Comparison of ENCODE assay signal across 14 mouse cellular contexts in the genomic region with DNA sequence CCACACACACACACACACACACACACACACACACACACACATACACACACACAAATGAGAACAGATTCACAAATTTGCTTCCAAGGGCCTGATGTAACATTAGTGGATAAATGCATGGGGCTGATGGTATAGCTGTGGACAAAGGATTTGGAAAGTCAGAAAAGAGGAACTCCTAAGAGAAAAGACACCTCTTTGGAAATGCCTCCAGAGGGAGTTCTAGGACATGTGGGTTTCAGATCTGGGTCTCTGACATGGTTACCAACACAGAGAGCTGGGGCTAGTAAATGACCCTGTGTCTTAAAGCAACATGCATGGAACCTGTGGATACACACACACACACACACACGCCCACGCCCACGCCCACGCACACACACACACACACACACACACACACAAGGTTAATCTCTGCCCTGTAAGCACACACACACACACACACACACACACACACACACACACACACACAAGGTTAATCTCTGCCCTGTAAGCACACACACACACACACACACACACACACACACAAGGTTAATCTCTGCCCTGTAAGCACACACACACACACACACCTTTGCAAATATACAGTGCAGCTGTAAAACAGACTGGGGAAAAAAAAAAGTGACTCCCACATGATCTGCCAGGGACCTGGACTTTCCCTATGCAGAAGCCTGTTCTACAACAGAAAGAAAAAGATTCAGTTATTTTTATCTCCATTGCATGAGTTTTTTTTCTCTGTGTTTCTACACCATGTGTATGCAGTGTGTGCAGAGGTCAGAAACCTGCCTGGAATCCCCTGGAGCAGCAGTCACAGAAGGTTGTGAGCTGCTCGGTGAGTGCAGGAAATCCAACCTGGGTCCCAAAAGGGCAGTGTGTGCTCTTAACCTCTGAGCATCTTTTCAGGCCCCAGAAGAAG. TPM values are rescaled to one million over a fixed set of nuclear protein-coding genes. Genes with fewer than 3 reads are reported as not detected.
DNase-seq lines count a peak whose midpoint lies in the region; ATAC-seq and TF ChIP-seq lines count a peak whose summit lies in the region.
"Not testable (repeated sequence)": the region's sequence is repeated elsewhere in the genome, so short reads cannot be mapped to it uniquely, and the experiment has no call there.
"Had no signal": no experiment of that assay in that cellular context is flagged by ENCODE, and none has a peak within 500 bp of the region (broad histone marks: within the 10 kb centered on the region; RNA-seq: fewer than 3 reads in every experiment).

No protein-coding gene starts in this region.

- not testable (repeated sequence) for H3K9me3 ChIP-seq in forebrain, embryonic 11.5 days (ENCODE audit: control insufficient read depth, low read length); heart, postnatal 0 days (replicated peaks; ENCODE audit: control insufficient read depth, low read length); intestine, embryonic 16.5 days (ENCODE audit: control insufficient read depth, low read length); limb, embryonic 13.5 days; lung, embryonic 16.5 days (ENCODE audit: control insufficient read depth, low read length); neural tube, embryonic 11.5 days (ENCODE audit: control insufficient read depth, low read length)

- not testable (repeated sequence) for H3K27ac ChIP-seq in forebrain, embryonic 11.5 days (ENCODE audit: low read depth, low read length); heart, postnatal 0 days (ENCODE audit: low read depth); intestine, embryonic 16.5 days (ENCODE audit: low read length); limb, embryonic 13.5 days; lung, embryonic 16.5 days (ENCODE audit: low read length); neural tube, embryonic 11.5 days (ENCODE audit: low read depth, low read length)

- WGBS in forebrain, embryonic 11.5 days = 60% methylated on average over 4 of the region's 5 CpGs
- 37% methylated on average over 4 of the region's 5 CpGs for WGBS in heart, postnatal 0 days
- 52% methylated on average over 4 of the region's 5 CpGs for WGBS in intestine, embryonic 16.5 days
- 51% methylated on average over 5 of the region's 5 CpGs for whole genome bisulfite sequencing in limb, embryonic 13.5 days
- WGBS in lung, embryonic 16.5 days = 67% methylated on average over 4 of the region's 5 CpGs
- WGBS in neural tube, embryonic 11.5 days = 56% methylated on average over 4 of the region's 5 CpGs

- H3K27me3 ChIP-seq in forebrain, embryonic 11.5 days (ENCODE audit: control insufficient read depth, insufficient read depth, low read length); heart, postnatal 0 days (ENCODE audit: control insufficient read depth, insufficient read depth, low read length); intestine, embryonic 16.5 days (replicated peaks; ENCODE audit: control insufficient read depth, insufficient read depth, low read length); limb, embryonic 13.5 days; lung, embryonic 16.5 days (ENCODE audit: control insufficient read depth, insufficient read depth, low read depth, low read length); neural tube, embryonic 11.5 days (ENCODE audit: control insufficient read depth, insufficient read depth, low read length): not testable (repeated sequence)

- ATAC-seq in forebrain, embryonic 11.5 days (replicated peaks; ENCODE audit: low FRiP score) = peak; percentile 42; the same call in 1 of the 2 replicates
- not testable (repeated sequence) for ATAC-seq in heart, postnatal 0 days (ENCODE audit: insufficient read depth, low read depth)
- 0 out of 2 replicates have a peak, but pooled peaks have one; percentile 5 for ATAC-seq in intestine, embryonic 16.5 days
- peak; percentile 40; the same call in 1 of the 2 replicates for ATAC-seq in limb, embryonic 13.5 days (ENCODE audit: low FRiP score, low read depth)
- peak; percentile 20; the same call in 1 of the 2 replicates for ATAC-seq in lung, embryonic 16.5 days (ENCODE audit: low read depth)
- peak; percentile 63 for ATAC-seq in neural tube, embryonic 11.5 days (ENCODE audit: insufficient read depth, low FRiP score, low TSS enrichment)

- H3K36me3 ChIP-seq in forebrain, embryonic 11.5 days (ENCODE audit: control insufficient read depth, insufficient read depth, low read length); heart, postnatal 0 days (replicated peaks; ENCODE audit: control insufficient read depth, insufficient read depth, low read length); intestine, embryonic 16.5 days (ENCODE audit: control insufficient read depth, insufficient read depth, low read length); limb, embryonic 13.5 days; lung, embryonic 16.5 days (ENCODE audit: control insufficient read depth, insufficient read depth, low read length); neural tube, embryonic 11.5 days (ENCODE audit: control insufficient read depth, insufficient read depth, low read length): not testable (repeated sequence)

- DNase-seq in forebrain, embryonic 11.5 days (ENCODE audit: low spot score); heart, postnatal 0 days (ENCODE audit: low spot score); neural tube, embryonic 11.5 days (ENCODE audit: low spot score): not testable (repeated sequence)
- DNase-seq in heart, adult 11 months = peak; percentile 6

- not testable (repeated sequence) for H3K4me1 ChIP-seq in forebrain, embryonic 11.5 days (replicated peaks; ENCODE audit: control insufficient read depth, insufficient read depth, low read length); heart, postnatal 0 days (ENCODE audit: control insufficient read depth, insufficient read depth); intestine, embryonic 16.5 days (ENCODE audit: control insufficient read depth, insufficient read depth, low read length); limb, embryonic 13.5 days; lung, embryonic 16.5 days (replicated peaks; ENCODE audit: control insufficient read depth, insufficient read depth, low read length); neural tube, embryonic 11.5 days (ENCODE audit: control insufficient read depth, insufficient read depth, low read length)

- TF ChIP-seq CTCF in heart, postnatal 0 days (IDR thresholded peaks at IDR 0.05; ENCODE audit: low read depth) = not testable (repeated sequence)

- H3K9ac ChIP-seq in forebrain, embryonic 11.5 days (ENCODE audit: low read length); heart, postnatal 0 days (replicated peaks; ENCODE audit: low read depth, low read length); intestine, embryonic 16.5 days (ENCODE audit: low read depth, low read length); limb, embryonic 13.5 days; lung, embryonic 16.5 days (ENCODE audit: low read length); neural tube, embryonic 11.5 days (ENCODE audit: low read length): not testable (repeated sequence)

- TF ChIP-seq EP300 in heart, postnatal 0 days (IDR thresholded peaks at IDR 0.05; ENCODE audit: low read depth) = not testable (repeated sequence)

- not testable (repeated sequence) for H3K4me3 ChIP-seq in forebrain, embryonic 11.5 days (ENCODE audit: low read depth, low read length); heart, postnatal 0 days (ENCODE audit: low read depth, low read length); intestine, embryonic 16.5 days (ENCODE audit: low read length); neural tube, embryonic 11.5 days (ENCODE audit: low read depth, low read length)
- H3K4me3 ChIP-seq in limb, embryonic 13.5 days = peak overlapping the region; percentile 25
- H3K4me3 ChIP-seq in lung, embryonic 16.5 days (ENCODE audit: low read length) = peak overlapping the region; percentile 15; the same call in 1 of the 2 replicates

- H3K4me2 ChIP-seq in forebrain, embryonic 11.5 days (ENCODE audit: low read depth, low read length, severe bottlenecking) = not testable (repeated sequence)
- H3K4me2 ChIP-seq in heart, postnatal 0 days (ENCODE audit: low read depth, low read length) = 0 out of 2 replicates have a peak overlapping the region, but pooled peaks have one; percentile 18
- H3K4me2 ChIP-seq in intestine, embryonic 16.5 days (ENCODE audit: low read depth, low read length) = 0 out of 2 replicates have a peak overlapping the region, but pooled peaks have one; percentile 22
- H3K4me2 ChIP-seq in limb, embryonic 13.5 days (replicated peaks) = peak overlapping the region; percentile 50
- 0 out of 2 replicates have a peak overlapping the region, but pooled peaks have one; percentile 20 for H3K4me2 ChIP-seq in lung, embryonic 16.5 days (ENCODE audit: low read depth, low read length)
- peak overlapping the region; percentile 14; the same call in 1 of the 2 replicates for H3K4me2 ChIP-seq in neural tube, embryonic 11.5 days (ENCODE audit: low read depth)

RNA-seq across cellular contexts. Expression of gene H60b, which starts 14.3 kb away (rescaled TPM):
- 0.17 and 0.44 TPM in 2 replicates for polyA plus RNA-seq in forebrain, embryonic 11.5 days (2014; fragmentation: Nextera tagmentation; extraction: Ambion mirVana)
- not detected in 2 replicates for total RNA-seq in heart, postnatal 0 days (2014; rRNA removed; ENCODE audit: low replicate concordance)
- polyA plus RNA-seq in heart, postnatal 0 days (2015; fragmentation: Nextera tagmentation; extraction: Ambion mirVana) = 0.36 and 0.37 TPM in 2 replicates
- polyA plus RNA-seq in intestine, embryonic 16.5 days (2015; fragmentation: Nextera tagmentation; extraction: Ambion mirVana) = 0.29 and 0.31 TPM in 2 replicates
- 0.62 and 0.70 TPM in 2 replicates for polyA plus RNA-seq in limb, embryonic 13.5 days (2015; fragmentation: Nextera tagmentation; extraction: Ambion mirVana)
- polyA plus RNA-seq in lung, embryonic 16.5 days (2015; fragmentation: Nextera tagmentation; extraction: Ambion mirVana) = 0.99 and 1.6 TPM in 2 replicates
- 0.32 and 0.57 TPM in 2 replicates for polyA plus RNA-seq in neural tube, embryonic 11.5 days (2014; fragmentation: Nextera tagmentation; extraction: Ambion mirVana)
- total RNA-seq: gastrocnemius, adult 2 months; heart, adult 18-20 months; heart, postnatal 4 days had no signal

RNA-seq across cellular contexts. Expression of gene Raet1e, which starts 14.3 kb away (rescaled TPM):
- 9.0 and 9.1 TPM in 2 replicates for polyA plus RNA-seq in forebrain, embryonic 11.5 days (2014; fragmentation: Nextera tagmentation; extraction: Ambion mirVana)
- total RNA-seq in heart, postnatal 0 days (2014; rRNA removed; ENCODE audit: low replicate concordance) = 1.3 TPM in 1 of 2 replicates, not detected in the other
- 0.85 and 1.1 TPM in 2 replicates for polyA plus RNA-seq in heart, postnatal 0 days (2015; fragmentation: Nextera tagmentation; extraction: Ambion mirVana)
- polyA plus RNA-seq in intestine, embryonic 16.5 days (2015; fragmentation: Nextera tagmentation; extraction: Ambion mirVana) = 3.9 and 4.1 TPM in 2 replicates
- polyA plus RNA-seq in limb, embryonic 13.5 days (2015; fragmentation: Nextera tagmentation; extraction: Ambion mirVana) = 12.0 and 13.0 TPM in 2 replicates
- polyA plus RNA-seq in lung, embryonic 16.5 days (2015; fragmentation: Nextera tagmentation; extraction: Ambion mirVana) = 9.0 and 10.8 TPM in 2 replicates
- polyA plus RNA-seq in neural tube, embryonic 11.5 days (2014; fragmentation: Nextera tagmentation; extraction: Ambion mirVana) = 10.4 and 10.9 TPM in 2 replicates
- total RNA-seq: forebrain, postnatal 0 days; gastrocnemius, adult 2 months; left cerebral cortex, adult 8-10 months; neutrophil, adult 5-6 weeks had no signal

RNA-seq across cellular contexts. Expression of gene E030030I06Rik, which starts 23.6 kb away (rescaled TPM):
- 18.8 and 22.3 TPM in 2 replicates for polyA plus RNA-seq in forebrain, embryonic 11.5 days (2014; fragmentation: Nextera tagmentation; extraction: Ambion mirVana)
- total RNA-seq in heart, postnatal 0 days (2014; rRNA removed; ENCODE audit: low replicate concordance) = 1.8 and 4.2 TPM in 2 replicates
- polyA plus RNA-seq in heart, postnatal 0 days (2015; fragmentation: Nextera tagmentation; extraction: Ambion mirVana) = 3.2 and 4.9 TPM in 2 replicates
- polyA plus RNA-seq in intestine, embryonic 16.5 days (2015; fragmentation: Nextera tagmentation; extraction: Ambion mirVana) = 28.0 and 30.0 TPM in 2 replicates
- polyA plus RNA-seq in limb, embryonic 13.5 days (2015; fragmentation: Nextera tagmentation; extraction: Ambion mirVana) = 18.1 and 18.9 TPM in 2 replicates
- polyA plus RNA-seq in lung, embryonic 16.5 days (2015; fragmentation: Nextera tagmentation; extraction: Ambion mirVana) = 24.5 and 31.4 TPM in 2 replicates
- polyA plus RNA-seq in neural tube, embryonic 11.5 days (2014; fragmentation: Nextera tagmentation; extraction: Ambion mirVana) = 10.1 and 16.1 TPM in 2 replicates
- total RNA-seq: ES-E14; forebrain, postnatal 0 days had no signal
